Mouse (Mus musculus) cortical plate, adult 2 months (tissue): ENCODE results near the gene Spata25.

Experiments used
- CTCF ChIP-seq: fragments of 200-500 bp; IDR thresholded peaks from 2 replicates; pipeline ENCODE4 v1.5.1; 2011; ENCODE audit warnings: mild to moderate bottlenecking, control low read depth, low read length; ENCODE audit not compliant: insufficient read depth; ENCODE audit errors: extremely low read depth
- POLR2A ChIP-seq: fragments of 200-500 bp; IDR thresholded peaks from 2 replicates; pipeline ENCODE4 v1.6.1; 2011; ENCODE audit warnings: mild to moderate bottlenecking, low read length, control low read depth; ENCODE audit not compliant: insufficient read depth; ENCODE audit errors: extremely low read depth

- no peak for TF ChIP-seq CTCF
- no peak for TF ChIP-seq POLR2A
These were observed 21.7 kb upstream of the Spata25 start for GRCm38 (mm10) chr2:164850061-164850460.
